Mouse (Mus musculus): ENCODE measurements around the gene Shisal2b. TPM values are rescaled to one million over a fixed set of nuclear protein-coding genes. Genes with fewer than 3 reads are reported as not detected.

Shisal2b gene
- total and polyA plus RNA-seq, 3 experiments = not detected

- DNase-seq (ENCODE audit: low spot score) = no peak
- H3K27me3 ChIP-seq (ENCODE audit: insufficient read depth, low read length) = peaks cover 8% of the 10 kb centered on the region
- peaks cover 16% of the 10 kb centered on the region for H3K36me3 ChIP-seq (replicated peaks)
- no peak for TF ChIP-seq GATA1 (IDR thresholded peaks at IDR 0.05; ENCODE audit: borderline replicate concordance, low read length)
- no peak for TF ChIP-seq TAL1 (conservative IDR thresholded peaks at IDR 0.05; ENCODE audit: low read depth, low read length)
- TF ChIP-seq GATA2 (IDR thresholded peaks at IDR 0.05; ENCODE audit: borderline replicate concordance, low read depth, low read length) = no peak
- TF ChIP-seq POLR2AphosphoS5 (IDR thresholded peaks at IDR 0.05; ENCODE audit: insufficient replicate concordance, low read depth, low read length) = no peak
- TF ChIP-seq CTCF (IDR thresholded peaks at IDR 0.05; ENCODE audit: low read depth, low read length) = no peak
- no peak for ATAC-seq (ENCODE audit: extremely low read depth, insufficient number of reproducible peaks, low FRiP score, poor library complexity, severe bottlenecking)
- no peaks in the 10 kb centered on the region for H3K9me3 ChIP-seq (replicated peaks)
- no peaks in the 10 kb centered on the region for H3K4me1 ChIP-seq (ENCODE audit: insufficient read depth, low read depth, low read length)
- no peak overlapping the region for H3K4me3 ChIP-seq (ENCODE audit: low read depth, low read length)
These were observed 20.2 kb downstream of the Shisal2b start for GRCm38 (mm10) chr13:104843295-104844089.

GRCm38 (mm10) chr13:104841937-104842336 lies 21.8 kb downstream of the Shisal2b start:
- H3K9me3 ChIP-seq (replicated peaks) = no peaks in the 10 kb centered on the region
- DNase-seq (ENCODE audit: low spot score) (no peak), ATAC-seq (ENCODE audit: extremely low read depth, insufficient number of reproducible peaks, low FRiP score, poor library complexity, severe bottlenecking) (no peak)
- peaks cover 5% of the 10 kb centered on the region for H3K27me3 ChIP-seq (ENCODE audit: insufficient read depth, low read length)
- no peak for TF ChIP-seq CTCF (IDR thresholded peaks at IDR 0.05; ENCODE audit: low read depth, low read length)
- TF ChIP-seq TAL1 (conservative IDR thresholded peaks at IDR 0.05; ENCODE audit: low read depth, low read length) = no peak
- TF ChIP-seq POLR2AphosphoS5 (IDR thresholded peaks at IDR 0.05; ENCODE audit: insufficient replicate concordance, low read depth, low read length) = no peak
- no peak for TF ChIP-seq GATA1 (IDR thresholded peaks at IDR 0.05; ENCODE audit: borderline replicate concordance, low read length)
- TF ChIP-seq GATA2 (IDR thresholded peaks at IDR 0.05; ENCODE audit: borderline replicate concordance, low read depth, low read length) = no peak
- peaks cover 25% of the 10 kb centered on the region for H3K36me3 ChIP-seq (replicated peaks)
- no peak overlapping the region for H3K4me3 ChIP-seq (ENCODE audit: low read depth, low read length)
- H3K4me1 ChIP-seq (ENCODE audit: insufficient read depth, low read depth, low read length) = no peaks in the 10 kb centered on the region

GRCm38 (mm10) chr13:104837628-104838027 lies 26.1 kb downstream of the Shisal2b start:
- no peak overlapping the region for H3K4me3 ChIP-seq (ENCODE audit: low read depth, low read length)
- DNase-seq (ENCODE audit: low spot score) = no peak
- H3K27me3 ChIP-seq (ENCODE audit: insufficient read depth, low read length) = no peaks in the 10 kb centered on the region
- no peaks in the 10 kb centered on the region for H3K4me1 ChIP-seq (ENCODE audit: insufficient read depth, low read depth, low read length)
- H3K36me3 ChIP-seq (replicated peaks) = peaks cover 52% of the 10 kb centered on the region
- TF ChIP-seq GATA1 (IDR thresholded peaks at IDR 0.05; ENCODE audit: borderline replicate concordance, low read length) (no peak), POLR2AphosphoS5 (IDR thresholded peaks at IDR 0.05; ENCODE audit: insufficient replicate concordance, low read depth, low read length) (no peak)
- no peak for ATAC-seq (ENCODE audit: extremely low read depth, insufficient number of reproducible peaks, low FRiP score, poor library complexity, severe bottlenecking)
- no peaks in the 10 kb centered on the region for H3K9me3 ChIP-seq (replicated peaks)

DNA sequence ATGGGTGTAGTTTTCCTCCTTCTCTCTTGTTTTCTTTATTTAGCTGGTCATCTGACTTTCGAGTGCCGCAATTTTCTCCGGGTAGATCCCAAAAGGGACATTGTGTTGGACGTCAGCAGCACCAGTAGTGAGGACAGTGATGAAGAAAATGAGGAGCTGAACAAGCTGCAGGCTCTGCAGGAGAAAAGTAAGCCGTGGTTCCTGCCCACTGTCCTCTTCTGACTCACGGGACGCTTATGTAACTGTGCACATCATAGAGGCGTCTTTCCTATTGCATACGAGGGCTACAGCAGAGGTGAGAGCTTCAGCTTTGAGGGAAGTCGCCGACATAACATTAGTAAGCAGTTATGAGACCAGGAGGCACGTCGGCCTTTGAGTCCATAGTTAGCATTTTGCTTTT lies 30.9 kb downstream of the Shisal2b start:
- ATAC-seq (ENCODE audit: extremely low read depth, insufficient number of reproducible peaks, low FRiP score, poor library complexity, severe bottlenecking) = no peak
- Histone ChIP-seq H3K36me3 (replicated peaks) (peaks cover 77% of the 10 kb centered on the region), H3K27me3 (ENCODE audit: insufficient read depth, low read length) (no peaks in the 10 kb centered on the region), H3K4me3 (ENCODE audit: low read depth, low read length) (no peak overlapping the region), H3K9me3 (replicated peaks) (peaks cover 7% of the 10 kb centered on the region), H3K4me1 (ENCODE audit: insufficient read depth, low read depth, low read length) (no peaks in the 10 kb centered on the region)
- DNase-seq (ENCODE audit: low spot score) = no peak
- TF ChIP-seq POLR2AphosphoS5 (IDR thresholded peaks at IDR 0.05; ENCODE audit: insufficient replicate concordance, low read depth, low read length) (no peak), CTCF (IDR thresholded peaks at IDR 0.05; ENCODE audit: low read depth, low read length) (no peak), GATA1 (IDR thresholded peaks at IDR 0.05; ENCODE audit: borderline replicate concordance, low read length) (no peak), GATA2 (IDR thresholded peaks at IDR 0.05; ENCODE audit: borderline replicate concordance, low read depth, low read length) (no peak), TAL1 (conservative IDR thresholded peaks at IDR 0.05; ENCODE audit: low read depth, low read length) (no peak)

DNA sequence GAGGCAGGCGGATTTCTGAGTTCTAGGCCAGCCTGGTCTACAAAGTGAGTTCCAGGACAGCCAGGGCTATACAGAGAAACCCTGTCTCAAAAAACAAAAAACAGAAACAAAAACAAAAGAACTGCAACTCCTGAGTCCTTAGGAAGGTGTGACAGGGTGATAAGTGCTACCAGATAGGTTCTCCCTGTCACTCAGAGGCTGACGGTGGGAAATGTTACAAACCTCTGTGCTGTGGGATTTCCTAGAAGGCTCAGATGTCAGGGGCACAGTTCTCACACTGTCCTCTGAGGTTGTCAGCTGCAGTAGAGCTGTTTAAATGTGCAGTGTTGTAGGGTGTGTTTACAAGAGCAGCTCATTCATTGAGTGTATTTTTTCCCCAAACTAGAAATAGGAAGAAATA lies 38.2 kb downstream of the Shisal2b start:
- DNase-seq (ENCODE audit: low spot score) (no peak), ATAC-seq (ENCODE audit: extremely low read depth, insufficient number of reproducible peaks, low FRiP score, poor library complexity, severe bottlenecking) (no peak)

DNA sequence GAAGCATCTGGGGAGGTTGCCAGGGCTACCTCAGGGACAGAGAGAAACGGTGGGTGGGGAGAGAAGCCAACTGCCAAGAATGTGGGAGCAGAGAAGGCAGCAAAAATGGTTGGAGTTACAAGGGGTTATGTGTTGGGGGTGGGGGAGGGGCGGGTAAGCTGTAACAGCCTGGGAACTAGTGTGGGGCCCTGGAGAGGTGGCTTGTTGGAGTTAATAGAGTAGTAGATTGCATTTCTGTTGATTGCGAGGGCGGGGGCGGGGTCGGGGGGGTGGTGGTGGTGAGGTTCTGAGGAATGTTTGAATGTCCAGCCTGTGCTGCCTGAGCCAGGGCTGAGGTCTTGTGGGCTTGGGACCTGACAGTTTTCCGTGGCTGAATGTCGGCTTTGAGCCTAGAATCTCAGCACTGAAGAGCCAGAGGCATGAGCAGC lies 41.3 kb downstream of the Shisal2b start:
- DNase-seq (ENCODE audit: low spot score) (no peak), ATAC-seq (ENCODE audit: extremely low read depth, insufficient number of reproducible peaks, low FRiP score, poor library complexity, severe bottlenecking) (no peak)
- Histone ChIP-seq H3K4me1 (ENCODE audit: insufficient read depth, low read depth, low read length) (peaks cover 53% of the 10 kb centered on the region), H3K9me3 (replicated peaks) (peaks cover 5% of the 10 kb centered on the region; the same call in 1 of the 2 replicates), H3K4me3 (ENCODE audit: low read depth, low read length) (peak overlapping the region; percentile 49; the same call in 1 of the 2 replicates), H3K27me3 (ENCODE audit: insufficient read depth, low read length) (no peaks in the 10 kb centered on the region), H3K36me3 (replicated peaks) (peaks cover 46% of the 10 kb centered on the region)
- TF ChIP-seq CTCF (IDR thresholded peaks at IDR 0.05; ENCODE audit: low read depth, low read length) (no peak), GATA2 (IDR thresholded peaks at IDR 0.05; ENCODE audit: borderline replicate concordance, low read depth, low read length) (no peak), GATA1 (IDR thresholded peaks at IDR 0.05; ENCODE audit: borderline replicate concordance, low read length) (no peak), POLR2AphosphoS5 (IDR thresholded peaks at IDR 0.05; ENCODE audit: insufficient replicate concordance, low read depth, low read length) (no peak), TAL1 (conservative IDR thresholded peaks at IDR 0.05; ENCODE audit: low read depth, low read length) (no peak)

More for the DNA sequence above, 38.2 kb downstream of the Shisal2b start:
- Histone ChIP-seq H3K9me3 (replicated peaks) (peaks cover 16% of the 10 kb centered on the region), H3K4me1 (ENCODE audit: insufficient read depth, low read depth, low read length) (peaks cover 37% of the 10 kb centered on the region), H3K36me3 (replicated peaks) (peaks cover 59% of the 10 kb centered on the region), H3K4me3 (ENCODE audit: low read depth, low read length) (no peak overlapping the region), H3K27me3 (ENCODE audit: insufficient read depth, low read length) (no peaks in the 10 kb centered on the region)
- TF ChIP-seq CTCF (IDR thresholded peaks at IDR 0.05; ENCODE audit: low read depth, low read length) (no peak), TAL1 (conservative IDR thresholded peaks at IDR 0.05; ENCODE audit: low read depth, low read length) (no peak), GATA2 (IDR thresholded peaks at IDR 0.05; ENCODE audit: borderline replicate concordance, low read depth, low read length) (no peak), POLR2AphosphoS5 (IDR thresholded peaks at IDR 0.05; ENCODE audit: insufficient replicate concordance, low read depth, low read length) (no peak), GATA1 (IDR thresholded peaks at IDR 0.05; ENCODE audit: borderline replicate concordance, low read length) (no peak)
